Mouse (Mus musculus) left cerebral cortex, postnatal 4 days (tissue): ENCODE measurements around the gene Usp7. TPM values are rescaled to one million over a fixed set of nuclear protein-coding genes. Genes with fewer than 3 reads are reported as not detected.

ENCODE experiments used
- DNase-seq: peaks from one replicate; pipeline ENCODE4 v3.0.0-alpha.2; 2022
- intact Hi-C: fragments of 180-260 bp; cut with DNase I; formaldehyde crosslinking; loops from one replicate; pipeline ENCODE4 v1.15.1; 2025
- total RNA-seq, 2 experiments: library from RNA; stranded (reverse); gene quantifications; 2 replicates each; pipeline ENCODE4 v1.2.3; 2021

The Usp7 gene
- total RNA-seq: 100 to 1,000 TPM; 184 to 190 TPM

DNA sequence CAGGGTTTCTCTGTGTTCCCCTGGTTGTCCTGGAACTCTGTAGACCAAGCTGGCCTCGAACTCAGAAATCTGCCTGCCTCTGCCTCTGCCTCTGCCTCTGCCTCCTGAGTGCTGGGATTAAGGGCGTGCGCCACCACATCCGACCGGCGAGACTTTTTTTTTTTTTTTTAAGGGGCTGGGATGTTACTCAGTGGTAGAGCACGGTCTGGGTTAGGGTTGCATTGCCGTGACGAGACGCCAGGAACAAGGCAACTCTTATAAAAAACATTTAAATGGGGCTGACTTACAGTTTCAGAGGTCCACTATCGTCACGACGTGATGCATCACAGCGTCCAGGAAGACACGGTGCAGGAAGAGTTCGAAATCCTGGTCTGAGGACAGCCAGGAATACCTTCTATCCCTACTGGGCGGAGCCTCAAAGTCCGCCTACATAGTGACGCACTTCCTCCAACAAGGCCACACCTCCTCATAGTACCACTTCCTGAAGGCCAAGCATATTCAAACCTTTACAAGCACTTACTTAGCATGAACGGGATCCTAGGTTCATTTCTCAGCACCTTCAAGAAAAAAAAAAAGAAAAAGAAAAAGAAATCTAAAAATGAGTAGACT, at the start of gene Usp7:
Usp7 (minus strand) TSS at position 360 of the 609 bp plus-strand sequence.
- DNase-seq: no peak
- intact Hi-C loops: no loop called here

DNA sequence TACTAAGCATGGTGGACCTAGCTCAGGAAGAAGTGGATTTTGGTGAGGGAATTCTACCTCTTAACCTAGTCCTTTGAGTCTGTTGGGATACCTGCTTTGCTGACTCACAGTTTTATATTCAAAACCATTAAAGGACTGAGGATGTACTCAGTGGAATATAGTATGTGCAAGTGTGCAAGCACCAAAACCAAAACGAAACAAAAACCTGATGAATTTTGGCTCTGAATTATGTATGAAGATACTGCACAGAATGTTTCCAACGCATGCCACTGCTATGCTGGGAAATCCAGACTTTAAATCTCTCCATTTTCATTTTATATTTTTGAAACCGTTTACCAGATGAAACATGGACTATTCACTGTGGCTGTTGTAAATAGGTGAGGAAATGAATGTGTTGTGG, 48.4 kb upstream of the Usp7 start:
- intact Hi-C loops: no loop called here
- DNase-seq: no peak

DNA sequence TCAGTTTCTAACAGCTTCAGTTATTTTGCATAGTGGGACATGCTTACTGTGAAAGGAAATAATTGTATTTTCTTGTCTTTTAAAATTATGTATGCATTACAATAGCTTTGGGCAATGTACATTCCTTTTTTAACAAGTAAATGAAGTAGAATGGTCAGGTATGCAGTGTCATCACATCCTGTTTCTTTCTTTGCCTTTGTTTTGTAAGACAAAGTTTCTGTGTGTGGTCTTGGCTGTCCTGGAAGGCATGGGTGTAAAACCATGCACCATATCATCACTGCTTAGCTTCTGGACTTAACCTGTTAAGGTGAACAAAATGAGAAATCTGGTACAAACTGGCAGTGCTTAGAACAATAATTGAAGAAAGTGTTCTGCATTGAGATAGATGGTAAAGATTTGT, 46.8 kb upstream of the Usp7 start:
- intact Hi-C loops: no loop called here
- DNase-seq: no peak

DNA sequence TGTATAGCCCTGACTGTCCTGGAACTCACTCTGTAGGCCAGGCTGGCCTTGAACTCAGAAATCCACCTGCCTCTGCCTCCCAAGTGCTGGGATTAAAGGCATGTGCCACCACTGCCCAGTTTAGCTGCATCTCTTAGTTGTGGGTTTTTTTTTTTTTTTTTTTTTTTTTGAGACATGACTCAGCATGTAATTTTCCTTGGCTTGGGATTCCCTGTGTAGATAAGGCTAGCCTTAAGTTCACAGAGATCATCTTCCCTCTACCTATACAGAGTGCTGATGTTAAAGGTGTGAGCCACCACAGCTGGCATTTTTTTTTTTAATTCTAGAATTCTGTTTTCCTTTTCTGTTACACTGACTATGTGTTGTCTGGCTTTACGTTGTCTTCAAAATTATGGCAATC, 45.5 kb upstream of the Usp7 start:
- intact Hi-C loops: no loop called here
- no peak for DNase-seq

DNA sequence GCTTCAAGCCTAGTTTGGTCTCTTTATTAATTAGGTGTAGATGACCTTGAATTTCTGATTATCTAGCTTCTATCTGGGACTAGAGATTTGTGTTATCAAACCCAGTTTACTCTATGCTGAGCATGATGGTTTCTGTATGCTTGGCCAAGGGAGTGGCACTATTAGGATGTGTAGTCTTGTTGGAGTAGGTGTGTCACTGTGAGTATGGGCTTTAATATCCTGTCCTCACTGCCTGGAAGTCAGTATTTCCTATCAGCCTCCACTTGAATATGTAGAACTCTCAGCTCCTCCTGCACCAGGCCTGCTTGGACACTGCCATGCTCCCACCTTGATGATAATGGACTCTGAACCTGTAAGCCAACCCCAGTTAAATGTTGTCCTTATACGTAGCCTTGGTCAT, 44.8 kb upstream of the Usp7 start:
- no peak for DNase-seq
- intact Hi-C loops: no loop called here

DNA sequence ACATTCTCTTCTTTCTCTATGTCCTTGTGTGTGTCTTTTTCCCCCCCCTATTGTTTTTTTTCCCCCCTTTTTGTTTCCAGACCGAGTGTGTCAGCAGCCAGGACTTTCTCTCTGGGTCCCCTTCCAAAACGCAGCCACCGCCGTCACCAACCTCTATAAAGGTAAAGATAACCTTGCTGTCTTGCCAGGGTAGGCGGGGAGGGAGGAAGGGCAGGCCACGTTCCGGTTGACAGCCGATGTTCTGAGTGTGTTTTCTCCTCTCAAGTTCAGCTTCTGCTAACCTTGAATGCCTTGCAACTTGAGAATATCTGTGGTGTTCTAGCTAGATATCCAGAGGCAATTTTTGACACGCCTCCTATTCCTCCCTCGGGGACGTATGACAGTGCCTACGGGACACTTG, 39.1 kb upstream of the Usp7 start:
- intact Hi-C loops: no loop called here
- peak; percentile 8 for DNase-seq

DNA sequence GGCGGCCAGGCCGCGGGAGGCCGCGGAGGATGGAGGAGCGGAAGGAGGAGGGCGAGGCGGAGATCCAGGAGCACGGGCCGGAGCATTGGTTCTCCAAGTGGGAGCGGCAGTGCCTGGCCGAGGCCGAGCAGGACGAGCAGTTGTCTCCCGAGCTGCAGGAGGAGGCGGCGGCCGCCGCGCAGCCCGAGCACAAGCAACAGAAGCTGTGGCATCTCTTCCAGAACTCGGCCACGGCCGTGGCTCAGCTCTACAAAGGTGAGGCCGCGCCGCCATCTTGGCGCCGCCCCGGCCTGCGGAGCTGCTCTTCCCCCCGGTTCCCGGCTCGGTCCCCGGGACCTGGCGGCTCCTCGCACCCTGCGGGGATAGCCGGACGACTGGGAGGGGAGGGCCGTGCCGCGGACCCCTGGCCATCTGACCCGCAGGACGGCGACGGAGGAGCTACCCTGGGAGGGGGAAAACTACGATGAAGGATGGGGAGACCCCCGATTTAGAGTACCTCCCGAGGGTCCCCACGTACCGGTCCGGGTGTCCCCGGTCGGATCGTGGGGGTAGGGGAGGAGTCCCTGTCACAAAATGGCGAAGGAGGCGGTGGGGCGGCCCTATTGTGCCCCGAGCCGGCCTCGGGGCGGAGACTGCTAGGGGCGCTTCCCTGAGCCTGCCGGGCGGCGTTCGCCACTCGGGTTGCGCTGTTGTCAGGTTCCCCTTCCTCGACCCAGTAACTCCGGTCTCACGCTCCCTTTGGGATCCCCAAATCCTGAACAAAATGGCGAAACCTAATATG, 38.5 kb upstream of the Usp7 start:
- DNase-seq: peak; percentile 53
- intact Hi-C loops: no loop called here

DNA sequence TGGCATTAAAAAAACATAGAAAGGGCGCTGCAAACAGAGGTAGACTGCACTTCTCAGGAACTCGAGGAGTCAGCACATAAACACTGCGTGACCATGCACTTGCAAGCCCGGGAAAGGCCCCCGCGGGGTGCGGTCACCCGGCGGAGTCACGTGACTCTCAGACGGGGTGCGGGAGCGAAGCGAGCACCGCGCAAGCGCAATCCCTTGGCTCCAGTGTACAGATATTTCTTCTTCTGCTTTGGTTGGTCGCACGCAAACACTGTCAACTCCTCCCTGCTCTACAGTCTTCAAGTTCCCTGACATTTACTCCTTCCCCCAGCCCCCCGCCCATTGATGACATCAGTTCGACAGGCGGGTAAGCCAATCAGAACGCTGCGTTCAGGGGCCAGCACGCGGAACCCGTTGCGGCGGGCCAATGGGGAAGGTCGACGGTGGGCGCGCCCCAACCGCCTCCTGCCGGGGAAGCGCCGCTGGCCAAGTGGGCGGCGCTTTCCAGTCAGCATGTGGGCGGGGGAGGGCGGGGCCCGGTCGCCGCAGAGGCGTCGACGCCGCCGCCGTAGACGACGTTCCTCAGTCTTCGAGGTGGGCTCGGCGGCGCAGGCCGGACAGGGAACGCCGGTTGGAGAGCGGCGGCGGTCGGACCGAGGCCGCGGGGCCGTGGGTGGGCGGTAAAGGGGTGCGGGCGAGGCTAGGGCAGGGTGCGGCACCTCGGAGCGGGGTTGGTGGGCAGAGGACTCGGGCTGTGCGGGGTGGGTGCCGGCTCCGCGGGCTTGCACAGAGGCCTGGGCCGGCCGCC, 37.7 kb upstream of the Usp7 start, which contains the start of gene 1810013L24Rik:
1810013L24Rik (plus strand) TSS at position 537 of the 796 bp plus-strand sequence.
- intact Hi-C loops: no loop called here

DNA sequence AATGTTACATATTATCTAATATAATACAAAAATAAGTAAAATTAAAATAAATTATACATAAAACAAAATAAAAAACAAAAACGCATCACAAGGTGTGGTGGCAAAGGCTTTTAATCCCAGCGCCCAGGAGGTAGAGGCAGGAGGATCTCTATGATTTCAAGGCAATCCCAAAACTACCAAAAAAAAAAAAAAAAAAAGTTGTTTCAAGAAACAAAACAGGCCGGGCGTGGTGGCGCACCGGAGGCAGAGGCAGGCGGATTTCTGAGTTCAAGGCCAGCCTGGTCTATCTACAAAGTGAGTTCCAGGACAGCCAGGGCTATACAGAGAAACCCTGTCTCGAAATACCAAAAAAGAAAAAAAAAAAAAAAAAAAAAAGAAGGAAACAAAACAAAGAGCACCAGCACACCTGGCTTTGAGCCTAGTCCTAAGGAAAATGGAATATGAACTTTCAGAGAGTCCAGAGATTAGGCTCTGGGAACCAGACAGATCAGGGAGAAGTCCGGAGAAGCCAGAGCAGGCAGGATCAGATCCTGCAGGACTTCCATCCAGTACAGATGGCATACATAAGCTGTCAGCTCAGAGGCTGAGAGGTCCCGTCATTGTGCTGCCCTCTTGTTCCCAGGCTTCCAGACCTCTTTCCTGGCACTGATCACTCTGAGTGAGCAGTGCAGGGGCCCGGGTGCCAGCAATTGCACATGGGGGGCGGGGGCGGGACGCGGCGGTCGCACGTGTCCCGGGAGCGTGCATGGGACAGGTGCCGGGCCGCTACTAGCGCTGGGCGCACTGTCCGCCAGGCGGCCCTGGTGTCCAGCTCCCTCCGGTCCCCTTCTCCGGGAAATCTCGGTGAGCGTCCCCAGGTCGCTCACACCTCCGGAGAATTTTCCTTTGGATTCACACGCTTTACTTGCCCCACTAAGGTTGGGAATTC, 36.8 kb upstream of the Usp7 start:
- DNase-seq: peak; percentile 77
- intact Hi-C loops: no loop called here

More for the DNA sequence above, 37.7 kb upstream of the Usp7 start, which contains the start of gene 1810013L24Rik:
- peak; percentile 98 for DNase-seq

DNA sequence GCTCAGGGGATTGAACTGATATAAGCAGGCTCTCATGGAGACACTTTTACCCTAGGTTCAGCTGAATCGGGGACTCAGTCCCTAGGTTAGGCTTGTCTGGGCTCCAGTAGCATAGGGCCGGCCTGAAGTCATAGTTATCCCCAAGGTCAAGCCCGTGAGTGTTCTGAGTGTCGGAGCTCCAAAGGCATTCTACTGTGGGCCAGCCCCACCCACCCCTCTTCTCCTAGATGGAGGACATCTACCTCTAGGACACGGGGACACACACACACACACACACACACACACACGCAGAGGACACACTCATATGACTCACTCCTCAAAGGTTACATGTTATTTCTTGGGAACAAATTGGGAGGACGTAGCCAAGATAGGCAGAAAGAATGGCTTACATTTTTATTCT, 35.3 kb upstream of the Usp7 start:
- no peak for DNase-seq

DNA sequence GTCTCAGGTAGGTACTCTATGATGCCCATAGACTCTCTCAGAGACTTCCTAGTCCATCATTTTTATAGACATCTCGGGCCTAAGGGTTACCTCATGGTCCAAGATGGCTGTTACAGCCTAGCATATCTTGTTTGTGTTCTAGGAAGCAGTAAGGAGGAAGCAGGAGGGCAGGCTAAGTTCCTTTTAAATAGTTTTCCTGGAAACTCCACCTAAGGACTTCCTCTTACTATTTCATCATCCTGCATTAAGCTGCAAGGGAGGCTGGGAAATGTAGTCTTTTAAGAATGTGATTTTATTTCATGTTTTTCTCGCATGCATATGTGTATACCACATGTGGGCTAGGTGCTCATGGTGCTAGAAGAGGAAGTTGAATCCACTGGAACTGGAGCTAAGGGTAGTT, 31.6 kb upstream of the Usp7 start:
- intact Hi-C loops: no loop called here
- no peak for DNase-seq

More for the DNA sequence above, 35.3 kb upstream of the Usp7 start:
- intact Hi-C loops: no loop called here

DNA sequence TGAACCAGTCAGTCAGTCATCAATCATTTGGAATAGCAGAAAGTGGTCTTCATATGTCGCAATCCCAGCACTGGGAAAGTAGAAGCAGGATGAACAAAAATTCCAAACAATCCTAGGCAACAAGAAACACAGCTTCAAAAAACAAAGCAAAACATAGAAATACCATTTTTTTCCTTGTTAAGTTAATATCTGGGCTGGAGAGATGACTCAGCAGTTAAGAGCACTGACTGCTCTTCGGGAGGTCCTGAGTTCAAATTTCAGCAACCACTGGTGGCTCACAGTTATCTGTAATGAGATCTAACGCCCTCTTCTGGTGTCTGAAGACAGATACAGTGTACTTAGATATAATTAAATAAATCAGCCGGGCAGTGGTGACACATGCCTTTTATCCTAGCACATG, 30.5 kb upstream of the Usp7 start:
- no peak for DNase-seq
- intact Hi-C loops: no loop called here

DNA sequence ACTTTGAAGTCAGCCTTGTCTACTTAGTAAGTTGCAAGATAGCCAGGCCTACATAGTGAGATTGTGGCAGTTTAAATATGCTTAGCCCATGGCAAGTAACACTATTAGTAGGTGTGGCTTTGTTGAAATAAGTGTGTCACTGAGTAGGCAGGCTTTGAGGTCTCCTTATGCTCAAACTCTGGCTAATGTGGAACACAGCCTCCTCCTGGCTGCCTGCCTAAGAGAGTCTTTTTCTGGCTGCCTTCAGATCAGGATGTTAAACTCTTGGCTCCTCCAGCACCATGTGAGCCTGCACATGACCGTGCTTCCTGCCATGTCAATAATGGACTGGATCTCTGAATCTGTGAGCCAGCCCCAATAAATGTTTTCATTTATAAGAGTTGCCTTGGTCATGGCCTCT, 29.3 kb upstream of the Usp7 start:
- intact Hi-C loops: no loop called here

DNA sequence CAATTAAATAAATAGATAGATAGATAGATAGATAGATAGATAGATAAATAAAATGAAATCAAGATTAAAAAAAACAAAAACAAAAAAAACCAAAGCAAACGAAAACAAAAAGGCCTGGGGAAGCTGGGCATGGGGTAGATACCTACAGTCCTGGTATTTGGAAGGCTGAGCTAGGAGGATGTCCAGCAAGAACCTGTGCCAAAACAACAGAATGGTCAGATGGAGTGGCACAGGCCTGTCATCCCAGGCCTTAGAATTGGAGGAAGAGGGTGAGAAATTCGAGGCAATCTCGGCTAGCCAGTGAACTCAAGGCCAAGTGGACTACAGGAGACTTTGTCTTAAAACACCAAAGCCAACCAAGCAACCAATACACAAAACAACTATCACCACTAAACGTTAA, 25.8 kb upstream of the Usp7 start:
- DNase-seq: no peak
- intact Hi-C loops: no loop called here

More for the DNA sequence above, 29.3 kb upstream of the Usp7 start:
- DNase-seq: peak; percentile 39

DNA sequence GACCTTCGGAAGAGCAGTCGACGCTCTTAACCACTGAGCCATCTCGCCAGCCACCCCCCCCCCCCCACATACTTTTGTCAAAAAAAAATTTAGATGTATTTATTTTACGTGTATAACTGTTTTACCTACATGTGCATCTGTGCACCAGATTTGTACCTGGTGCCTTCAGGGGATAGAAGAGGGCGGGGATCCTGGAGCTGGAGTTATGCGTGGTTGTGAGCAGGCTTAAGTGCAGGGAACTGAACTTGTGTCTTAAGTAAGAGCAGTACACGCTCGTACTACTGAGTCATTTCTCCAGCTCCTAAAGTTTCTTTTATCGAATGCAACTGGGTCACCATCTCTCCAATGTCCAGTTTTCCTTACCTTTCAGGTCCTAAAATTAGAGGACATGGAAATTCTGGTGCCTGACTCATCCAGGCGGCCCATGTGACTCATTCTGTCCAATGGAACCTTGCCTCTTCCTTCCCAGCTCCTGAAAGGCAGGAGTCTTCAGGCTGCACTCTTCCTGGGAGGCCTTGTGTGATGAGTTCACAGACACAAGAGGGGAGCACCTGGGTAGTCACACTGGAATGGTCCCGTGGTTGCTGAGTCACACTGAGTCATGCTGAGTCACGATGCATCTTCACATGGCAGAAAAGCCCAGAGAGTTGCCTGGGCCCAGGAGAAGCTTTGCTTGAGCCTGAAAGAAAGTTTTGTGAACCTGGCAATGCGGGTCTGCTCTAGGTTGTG, 18.5 kb upstream of the Usp7 start:
- DNase-seq: no peak
- intact Hi-C loops: no loop called here

DNA sequence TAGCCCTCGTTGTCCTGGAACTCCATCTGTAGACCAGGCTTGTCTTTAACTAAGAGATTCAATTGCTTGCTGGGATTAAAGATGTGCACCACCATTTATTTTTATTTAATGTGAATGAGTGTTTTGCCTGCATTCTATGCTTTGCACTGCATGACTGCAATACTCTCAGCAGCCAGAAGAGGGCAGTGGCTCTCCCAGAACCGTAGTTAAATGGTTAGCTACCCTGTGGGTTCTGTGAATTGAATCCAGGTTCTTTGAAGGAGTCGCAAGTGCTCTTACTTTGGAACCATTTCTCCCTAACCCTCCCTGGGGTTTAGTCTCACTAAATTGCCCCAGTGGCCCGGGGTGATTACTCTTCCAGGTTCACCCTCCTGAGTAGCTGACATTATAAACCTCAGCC, 14.6 kb upstream of the Usp7 start:
- intact Hi-C loops: no loop called here
- DNase-seq: peak; percentile 20

DNA sequence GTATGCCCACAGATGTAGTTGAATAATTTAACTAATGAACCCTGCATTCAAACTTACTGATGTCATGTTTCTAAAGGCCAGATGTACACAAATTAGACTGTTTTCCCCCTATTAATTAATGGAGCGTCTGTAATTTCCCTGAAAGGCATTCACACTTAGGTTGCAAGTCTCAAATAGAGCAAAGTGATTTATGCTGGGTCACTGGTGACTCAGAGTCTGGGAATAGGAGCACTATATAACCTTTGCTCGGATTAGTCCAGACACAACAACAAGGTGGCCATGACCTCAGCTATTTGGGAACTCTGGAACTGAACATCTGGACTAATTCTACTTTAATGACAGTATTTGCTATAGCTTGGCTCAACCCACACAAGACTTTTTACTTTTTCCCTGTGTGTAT, 3.8 kb upstream of the Usp7 start:
- no peak for DNase-seq
- intact Hi-C loops: no loop called here

DNA sequence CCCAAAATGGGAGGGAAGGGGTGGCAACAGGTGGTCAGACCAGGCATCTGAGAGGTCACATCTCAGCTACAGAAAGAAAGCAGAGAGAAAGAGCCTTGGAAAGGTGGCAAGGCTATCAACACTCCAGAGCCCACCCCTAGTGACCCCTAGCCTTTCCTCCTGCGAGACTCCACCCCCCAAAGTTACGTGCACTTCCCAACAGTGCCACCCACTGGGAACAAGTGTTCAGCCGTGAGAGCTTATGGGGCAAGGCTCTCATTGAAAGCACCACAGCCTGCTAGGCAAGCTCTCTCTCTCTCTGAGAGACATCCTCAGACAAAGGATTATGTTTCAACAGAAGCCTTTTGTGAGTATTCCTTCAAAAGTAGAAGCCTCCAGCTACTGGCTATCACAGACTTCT, 2.8 kb upstream of the Usp7 start:
- intact Hi-C loops: no loop called here
- no peak for DNase-seq

DNA sequence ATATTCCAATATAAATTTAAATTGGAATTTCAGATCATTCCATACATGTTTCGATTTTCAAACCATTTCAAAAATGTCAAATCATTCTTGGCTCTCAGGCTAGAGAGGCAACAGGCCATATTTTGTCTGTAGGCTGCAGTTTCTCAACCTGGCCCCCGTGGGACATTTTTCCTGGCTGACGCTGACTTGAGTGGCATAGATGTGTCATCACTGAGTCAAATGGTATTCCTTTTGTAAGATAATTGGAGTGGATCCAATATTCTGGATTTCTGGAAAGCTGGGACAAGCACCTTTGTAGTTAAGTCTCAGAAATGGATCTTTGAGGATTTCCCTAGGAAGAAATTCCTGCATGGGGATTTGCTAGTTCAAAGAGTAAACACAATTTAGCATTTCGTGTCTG, 1.2 kb downstream of the Usp7 start:
- no peak for DNase-seq
- intact Hi-C loops: no loop called here

DNA sequence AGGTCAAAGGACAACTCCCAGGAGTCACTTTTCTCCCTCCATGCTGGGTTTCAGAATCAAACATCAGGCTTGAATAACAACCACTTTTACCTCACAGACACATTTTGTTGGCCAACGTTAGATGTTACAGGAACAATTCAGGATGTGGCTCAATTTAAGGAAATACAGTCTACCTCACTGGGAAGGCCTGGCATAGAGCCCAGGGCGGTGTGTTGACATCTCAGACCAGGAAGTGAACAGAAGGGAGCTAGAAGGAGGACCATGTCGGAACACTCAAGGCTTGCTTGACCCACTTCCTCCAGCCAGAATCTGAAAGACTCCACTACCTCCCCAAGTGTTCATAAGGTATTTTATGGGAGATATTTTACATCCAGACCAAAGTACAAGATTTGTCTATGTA, 7.4 kb downstream of the Usp7 start:
- intact Hi-C loops: no loop called here
- DNase-seq: no peak
